Mouse (Mus musculus) small intestine, adult 2 months (tissue): Measurements from ENCODE around the gene Ntn4.

Source experiments
- CTCF ChIP-seq: fragments of 200-500 bp; IDR thresholded peaks from 2 replicates; pipeline ENCODE4 v1.5.1; 2012; ENCODE audit warnings: low read depth, mild to moderate bottlenecking, control low read depth, inconsistent platforms, low read length, moderate library complexity, mixed read lengths; ENCODE audit not compliant: insufficient replicate concordance, insufficient read length; ENCODE audit errors: extremely low read depth
- POLR2A ChIP-seq: fragments of 200-500 bp; IDR thresholded peaks from 2 replicates; pipeline ENCODE4 v1.6.1; 2012; ENCODE audit warnings: low read depth, mild to moderate bottlenecking, control low read depth, inconsistent platforms, low read length, moderate library complexity

DNA sequence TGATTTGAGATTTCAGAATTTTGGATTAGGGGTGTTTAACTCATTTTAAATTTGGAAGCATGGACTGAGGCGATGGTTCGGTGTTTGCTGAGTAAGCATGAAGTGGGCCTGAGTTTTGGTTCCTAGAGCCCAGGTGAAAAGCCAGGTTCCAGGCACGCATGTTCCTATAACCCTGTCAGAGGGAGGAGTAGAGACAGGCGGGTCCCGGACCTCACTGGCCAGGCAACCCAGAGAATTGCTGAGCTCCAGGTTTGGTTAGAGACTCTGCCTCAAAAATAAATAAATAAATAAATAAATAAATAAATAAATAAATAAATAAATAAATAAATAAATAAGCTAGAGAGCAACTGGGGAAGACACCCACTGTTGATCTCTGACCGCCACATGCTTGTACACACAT lies 46.1 kb downstream of the Ntn4 start:
- TF ChIP-seq CTCF (no peak), POLR2A (no peak)
